Mouse (Mus musculus): ENCODE measurements around the gene Tagln. TPM values are rescaled to one million over a fixed set of nuclear protein-coding genes. Genes with fewer than 3 reads are reported as not detected.

The Tagln gene
- polyA plus RNA-seq, 1 experiment = 13.7 TPM

GRCm38 (mm10) chr9:45915659-45916058 is 20.2 kb downstream of the Tagln start:
- Histone ChIP-seq H3K27me3 (ENCODE audit: control insufficient read depth, insufficient read depth, low read length) (no peaks in the 10 kb centered on the region), H3K4me3 (replicated peaks; ENCODE audit: insufficient read depth, low read depth, low read length) (no peak overlapping the region), H3K4me1 (ENCODE audit: control insufficient read depth, insufficient read depth, low read length) (no peaks in the 10 kb centered on the region), H3K27ac (ENCODE audit: insufficient read depth, low read length) (no peak overlapping the region)
- DNase-seq = no peak
- 95% methylated on average over 2 of the region's 2 CpGs for WGBS
- TF ChIP-seq POLR2A (IDR thresholded peaks at IDR 0.05; ENCODE audit: borderline replicate concordance, insufficient read depth, low read length) (no peak), CTCF (IDR thresholded peaks at IDR 0.05; ENCODE audit: borderline replicate concordance, insufficient read depth, low read depth, low read length) (no peak)

GRCm38 (mm10) chr9:45911673-45912072 is 24.2 kb downstream of the Tagln start:
- H3K4me3 ChIP-seq (replicated peaks; ENCODE audit: insufficient read depth, low read depth, low read length) = no peak overlapping the region
- H3K27ac ChIP-seq (ENCODE audit: insufficient read depth, low read length) = no peak overlapping the region
- WGBS = 62% methylated on average over 1 of the region's 1 CpGs
- no peaks in the 10 kb centered on the region for H3K27me3 ChIP-seq (ENCODE audit: control insufficient read depth, insufficient read depth, low read length)
- DNase-seq = peak in 1 of 2 experiments; percentile 39
- no peaks in the 10 kb centered on the region; the same call in 1 of the 2 replicates for H3K4me1 ChIP-seq (ENCODE audit: control insufficient read depth, insufficient read depth, low read length)
- TF ChIP-seq POLR2A (IDR thresholded peaks at IDR 0.05; ENCODE audit: borderline replicate concordance, insufficient read depth, low read length) = no peak
- peak; percentile 63 for TF ChIP-seq CTCF (IDR thresholded peaks at IDR 0.05; ENCODE audit: borderline replicate concordance, insufficient read depth, low read depth, low read length)

- 92% methylated on average over 3 of the region's 3 CpGs for WGBS
Measured at GRCm38 (mm10) chr9:45910995-45911394, 24.9 kb downstream of the Tagln start.

GRCm38 (mm10) chr9:45907078-45907428 is 28.8 kb downstream of the Tagln start:
- Histone ChIP-seq H3K4me3 (replicated peaks; ENCODE audit: insufficient read depth, low read depth, low read length) (peak overlapping the region; percentile 74), H3K27ac (ENCODE audit: insufficient read depth, low read length) (peak overlapping the region; percentile 44), H3K4me1 (ENCODE audit: control insufficient read depth, insufficient read depth, low read length) (no peaks in the 10 kb centered on the region; the same call in 1 of the 2 replicates), H3K27me3 (ENCODE audit: control insufficient read depth, insufficient read depth, low read length) (no peaks in the 10 kb centered on the region)
- WGBS = under 1% methylated on average over 19 of the region's 19 CpGs
- TF ChIP-seq CTCF (IDR thresholded peaks at IDR 0.05; ENCODE audit: borderline replicate concordance, insufficient read depth, low read depth, low read length) = no peak
- TF ChIP-seq POLR2A (IDR thresholded peaks at IDR 0.05; ENCODE audit: borderline replicate concordance, insufficient read depth, low read length) = no peak
- no peak for DNase-seq

More at GRCm38 (mm10) chr9:45910995-45911394, 24.9 kb downstream of the Tagln start:
- TF ChIP-seq POLR2A (IDR thresholded peaks at IDR 0.05; ENCODE audit: borderline replicate concordance, insufficient read depth, low read length) = no peak
- TF ChIP-seq CTCF (IDR thresholded peaks at IDR 0.05; ENCODE audit: borderline replicate concordance, insufficient read depth, low read depth, low read length) = no peak
- H3K4me1 ChIP-seq (ENCODE audit: control insufficient read depth, insufficient read depth, low read length) = no peaks in the 10 kb centered on the region; the same call in 1 of the 2 replicates
- DNase-seq = no peak
- no peaks in the 10 kb centered on the region for H3K27me3 ChIP-seq (ENCODE audit: control insufficient read depth, insufficient read depth, low read length)
- H3K27ac ChIP-seq (ENCODE audit: insufficient read depth, low read length) = no peak overlapping the region
- no peak overlapping the region for H3K4me3 ChIP-seq (replicated peaks; ENCODE audit: insufficient read depth, low read depth, low read length)

GRCm38 (mm10) chr9:45906355-45907077 is 29.3 kb downstream of the Tagln start, which contains the start of the genes Pcsk7 and Rnf214:
Pcsk7 (plus strand) TSS chr9:45906497.
Rnf214 (minus strand) TSS chr9:45906911.
- H3K4me1 ChIP-seq (ENCODE audit: control insufficient read depth, insufficient read depth, low read length) = no peaks in the 10 kb centered on the region; the same call in 1 of the 2 replicates
- TF ChIP-seq CTCF (IDR thresholded peaks at IDR 0.05; ENCODE audit: borderline replicate concordance, insufficient read depth, low read depth, low read length) (peak; percentile 65; the same call in 1 of the 2 replicates), POLR2A (IDR thresholded peaks at IDR 0.05; ENCODE audit: borderline replicate concordance, insufficient read depth, low read length) (peak; percentile 91)
- H3K27ac ChIP-seq (ENCODE audit: insufficient read depth, low read length) = peak within 1 kb of the TSS; percentile 99
- peak within 1 kb of the TSS; percentile 74 for H3K4me3 ChIP-seq (replicated peaks; ENCODE audit: insufficient read depth, low read depth, low read length)
- WGBS = under 1% methylated on average over 68 of the region's 80 CpGs
- DNase-seq = peak; percentile 93 to 95
- H3K27me3 ChIP-seq (ENCODE audit: control insufficient read depth, insufficient read depth, low read length) = no peaks in the 10 kb centered on the region

- DNase-seq = peak; percentile 44
- Histone ChIP-seq H3K4me3 (replicated peaks; ENCODE audit: insufficient read depth, low read depth, low read length) (peak overlapping the region; percentile 74), H3K4me1 (ENCODE audit: control insufficient read depth, insufficient read depth, low read length) (no peaks in the 10 kb centered on the region; the same call in 1 of the 2 replicates), H3K27ac (ENCODE audit: insufficient read depth, low read length) (peak overlapping the region; percentile 66), H3K27me3 (ENCODE audit: control insufficient read depth, insufficient read depth, low read length) (no peaks in the 10 kb centered on the region)
- no peak for TF ChIP-seq CTCF (IDR thresholded peaks at IDR 0.05; ENCODE audit: borderline replicate concordance, insufficient read depth, low read depth, low read length)
- TF ChIP-seq POLR2A (IDR thresholded peaks at IDR 0.05; ENCODE audit: borderline replicate concordance, insufficient read depth, low read length) = no peak
- WGBS = under 1% methylated on average over 16 of the region's 27 CpGs
Measured at GRCm38 (mm10) chr9:45905811-45906237, 30.0 kb downstream of the Tagln start.

- Histone ChIP-seq H3K4me3 (replicated peaks; ENCODE audit: insufficient read depth, low read depth, low read length) (peak overlapping the region; percentile 74), H3K27me3 (ENCODE audit: control insufficient read depth, insufficient read depth, low read length) (no peaks in the 10 kb centered on the region), H3K27ac (ENCODE audit: insufficient read depth, low read length) (no peak overlapping the region), H3K4me1 (ENCODE audit: control insufficient read depth, insufficient read depth, low read length) (no peaks in the 10 kb centered on the region; the same call in 1 of the 2 replicates)
- 32% methylated on average over 4 of the region's 4 CpGs for WGBS
- TF ChIP-seq CTCF (IDR thresholded peaks at IDR 0.05; ENCODE audit: borderline replicate concordance, insufficient read depth, low read depth, low read length) (no peak), POLR2A (IDR thresholded peaks at IDR 0.05; ENCODE audit: borderline replicate concordance, insufficient read depth, low read length) (no peak)
- no peak for DNase-seq
Measured at GRCm38 (mm10) chr9:45905196-45905595, 30.7 kb downstream of the Tagln start.

- no peak for TF ChIP-seq POLR2A (IDR thresholded peaks at IDR 0.05; ENCODE audit: borderline replicate concordance, insufficient read depth, low read length)
- TF ChIP-seq CTCF (IDR thresholded peaks at IDR 0.05; ENCODE audit: borderline replicate concordance, insufficient read depth, low read depth, low read length) = no peak
- H3K4me3 ChIP-seq (replicated peaks; ENCODE audit: insufficient read depth, low read depth, low read length) = no peak overlapping the region
- no peaks in the 10 kb centered on the region for H3K27me3 ChIP-seq (ENCODE audit: control insufficient read depth, insufficient read depth, low read length)
- DNase-seq = no peak
- H3K4me1 ChIP-seq (ENCODE audit: control insufficient read depth, insufficient read depth, low read length) = no peaks in the 10 kb centered on the region
- H3K27ac ChIP-seq (ENCODE audit: insufficient read depth, low read length) = no peak overlapping the region
Measured at GRCm38 (mm10) chr9:45893681-45894080, 42.2 kb downstream of the Tagln start.

Other genes starting within 250 kb of the Tagln start
- gene Cep164, start 107.4 kb downstream of the Tagln start, polyA plus RNA-seq (2012; rRNA removed) = 30.5 and 32.5 TPM in 2 replicates
- 68.2 and 76.7 TPM in 2 replicates for gene Bace1, start 97.5 kb downstream of the Tagln start, polyA plus RNA-seq (2012; rRNA removed)
- gene Pcsk7, start 29.6 kb downstream of the Tagln start, polyA plus RNA-seq (2012; rRNA removed) = 32.6 and 33.3 TPM in 2 replicates
- 45.8 and 47.4 TPM in 2 replicates for gene Rnf214, start 29.1 kb downstream of the Tagln start, polyA plus RNA-seq (2012; rRNA removed)
- gene Sidt2, start 19.2 kb upstream of the Tagln start, polyA plus RNA-seq (2012; rRNA removed) = 130 and 142 TPM in 2 replicates
- gene Pafah1b2, start 76.6 kb upstream of the Tagln start, polyA plus RNA-seq (2012; rRNA removed) = 108 and 111 TPM in 2 replicates
- 63.1 and 69.1 TPM in 2 replicates for gene Sik3, start 76.8 kb upstream of the Tagln start, polyA plus RNA-seq (2012; rRNA removed)